Mouse (Mus musculus) bone marrow, adult 2 months (tissue): ENCODE results near the gene Als2. TPM values are rescaled to one million over a fixed set of nuclear protein-coding genes. Genes with fewer than 3 reads are reported as not detected.

Experiments
- H3K27ac ChIP-seq: fragments of 200-500 bp; 2 replicates; pipeline ENCODE4 v1.5.1; 2012; ENCODE audit warnings: low read depth, mild to moderate bottlenecking, control low read depth, inconsistent platforms, low read length; ENCODE audit not compliant: control insufficient read depth, poor library complexity, insufficient read depth
- H3K4me1 ChIP-seq: fragments of 200-500 bp; 2 replicates; pipeline ENCODE4 v1.6.1; 2011; ENCODE audit warnings: low read length; ENCODE audit not compliant: control insufficient read depth, insufficient read depth
- H3K4me3 ChIP-seq: fragments of 200-500 bp; replicated peaks from 2 replicates; pipeline ENCODE3; 2011; ENCODE audit warnings: mild to moderate bottlenecking, low read depth, low read length, control low read depth; ENCODE audit not compliant: control insufficient read depth
- CTCF ChIP-seq: fragments of 200-500 bp; IDR thresholded peaks from 2 replicates; pipeline ENCODE4 v1.5.1; 2011; ENCODE audit warnings: low read length, control low read depth; ENCODE audit not compliant: control insufficient read depth, insufficient read depth
- POLR2A ChIP-seq: fragments of 200-500 bp; IDR thresholded peaks from 2 replicates; pipeline ENCODE4 v1.6.1; 2011; ENCODE audit warnings: low read depth, mild to moderate bottlenecking, control low read depth, low read length, borderline replicate concordance; ENCODE audit not compliant: control insufficient read depth
- WGBS: fragments of 180-500 bp; shearing (Covaris S2); methylation state at CpG from one replicate; pipeline ENCODE4 v1.1.7; 2018; 5-methylcytosine and 5-hydroxymethylcytosine counted together
- polyA plus RNA-seq: library from polyadenylated mRNA; stranded (reverse); fragments of >200 nt; gene quantifications from 2 replicates; pipeline ENCODE4 v1.2.4, GENCODE M21; 2011; ENCODE audit warnings: low replicate concordance; ENCODE audit not compliant: missing spikeins, insufficient read depth, insufficient read length

Gene Als2
- polyA plus RNA-seq, 1 experiment: 8.0 TPM

- Histone ChIP-seq H3K4me3 (no peak overlapping the region), H3K27ac (no peak overlapping the region), H3K4me1 (no peaks in the 10 kb centered on the region)
- TF ChIP-seq POLR2A (no peak), CTCF (no peak)
- 93% methylated on average over 10 of the region's 10 CpGs for WGBS
Observed at GRCm38 (mm10) chr1:59202367-59202766, 34.7 kb downstream of the Als2 start.

GRCm38 (mm10) chr1:59201561-59201960 is 35.5 kb downstream of the Als2 start:
- 85% methylated on average over 1 of the region's 1 CpGs for WGBS
- Histone ChIP-seq H3K27ac (no peak overlapping the region), H3K4me1 (no peaks in the 10 kb centered on the region), H3K4me3 (no peak overlapping the region)
- TF ChIP-seq CTCF (no peak), POLR2A (no peak)

GRCm38 (mm10) chr1:59200960-59201359 is 36.1 kb downstream of the Als2 start:
- WGBS: 80% methylated on average over 5 of the region's 5 CpGs
- no peaks in the 10 kb centered on the region for H3K4me1 ChIP-seq
- TF ChIP-seq CTCF: no peak
- TF ChIP-seq POLR2A: no peak
- H3K27ac ChIP-seq: no peak overlapping the region
- no peak overlapping the region for H3K4me3 ChIP-seq

DNA sequence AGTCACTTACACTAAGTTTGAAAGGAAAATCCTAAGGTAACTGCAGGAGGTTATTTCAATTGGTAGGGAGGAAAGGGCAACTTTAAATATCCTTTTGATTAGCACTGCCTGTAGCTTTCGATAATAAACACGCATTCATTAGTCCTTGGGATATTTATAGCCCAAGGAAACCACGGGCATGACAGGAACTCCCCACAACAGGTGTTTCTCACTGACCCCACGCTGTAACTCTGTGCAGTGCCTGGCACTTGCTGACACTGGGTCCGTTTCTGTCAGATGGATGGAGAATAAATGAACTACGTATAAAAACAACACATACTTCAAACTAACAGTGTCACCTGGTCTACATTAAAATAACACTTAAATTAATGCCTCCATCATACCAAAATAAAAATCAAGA is 42.1 kb downstream of the Als2 start:
- Histone ChIP-seq H3K27ac (no peak overlapping the region), H3K4me3 (no peak overlapping the region), H3K4me1 (no peaks in the 10 kb centered on the region)
- 12% methylated on average over 6 of the region's 6 CpGs for WGBS
- no peak for TF ChIP-seq CTCF
- no peak for TF ChIP-seq POLR2A

DNA sequence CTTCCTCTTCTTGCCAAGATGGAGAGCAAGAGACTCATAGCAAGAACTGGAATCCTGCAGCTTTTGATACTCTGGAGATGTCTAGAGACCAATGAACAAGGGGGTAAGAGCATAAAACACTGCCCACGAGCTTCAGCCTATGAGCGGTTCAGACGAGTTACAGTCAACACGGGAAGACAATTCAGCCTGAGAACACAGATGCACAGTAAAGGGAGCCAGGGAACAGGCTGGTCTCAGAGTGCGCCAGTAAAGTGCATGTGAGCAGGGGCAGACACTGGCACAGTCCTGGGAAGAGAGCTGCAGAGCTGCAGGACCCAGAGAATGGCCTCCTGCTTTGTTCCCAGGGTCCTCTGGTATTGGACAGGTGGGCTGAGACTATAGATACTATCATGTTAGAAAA is 49.2 kb downstream of the Als2 start:
- WGBS: 90% methylated on average over 5 of the region's 5 CpGs
- H3K4me3 ChIP-seq: no peak overlapping the region
- H3K4me1 ChIP-seq: no peaks in the 10 kb centered on the region
- H3K27ac ChIP-seq: no peak overlapping the region
- TF ChIP-seq CTCF: no peak
- TF ChIP-seq POLR2A: no peak

GRCm38 (mm10) chr1:59186317-59186716 is 50.7 kb downstream of the Als2 start:
- WGBS: 88% methylated on average over 10 of the region's 10 CpGs
- Histone ChIP-seq H3K27ac (no peak overlapping the region), H3K4me3 (no peak overlapping the region), H3K4me1 (no peaks in the 10 kb centered on the region)
- TF ChIP-seq CTCF: no peak
- TF ChIP-seq POLR2A: no peak

- Histone ChIP-seq H3K4me1 (no peaks in the 10 kb centered on the region), H3K4me3 (no peak overlapping the region), H3K27ac (no peak overlapping the region)
- WGBS: 86% methylated on average over 9 of the region's 9 CpGs
- TF ChIP-seq CTCF: no peak
- TF ChIP-seq POLR2A: no peak
Observed at GRCm38 (mm10) chr1:59185410-59185809, 51.6 kb downstream of the Als2 start.

GRCm38 (mm10) chr1:59183045-59183444 is 54.0 kb downstream of the Als2 start:
- H3K4me3 ChIP-seq: no peak overlapping the region
- 59% methylated on average over 4 of the region's 4 CpGs for WGBS
- H3K4me1 ChIP-seq: no peaks in the 10 kb centered on the region
- no peak for TF ChIP-seq CTCF
- TF ChIP-seq POLR2A: no peak
- H3K27ac ChIP-seq: no peak overlapping the region

DNA sequence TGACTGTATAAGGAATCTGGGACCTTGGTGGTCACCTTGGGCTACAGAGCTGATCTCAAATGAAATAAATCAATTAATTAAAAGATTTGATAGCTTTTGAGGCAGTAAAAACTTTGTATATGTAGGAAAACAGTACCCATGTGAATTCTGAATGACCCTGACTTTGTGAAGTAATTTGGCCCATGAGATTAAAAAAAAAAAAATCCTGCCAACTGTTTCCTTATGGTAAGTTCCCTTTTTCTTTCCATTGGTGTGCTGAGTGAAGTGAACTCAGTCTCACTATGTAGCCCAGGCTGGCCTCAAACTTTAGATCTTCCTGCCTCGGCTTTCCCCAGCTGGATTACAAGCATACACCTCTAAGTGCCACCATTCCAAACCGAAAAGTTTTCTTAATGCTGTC is 54.7 kb downstream of the Als2 start:
- TF ChIP-seq POLR2A: no peak
- TF ChIP-seq CTCF: no peak
- H3K27ac ChIP-seq: no peak overlapping the region
- H3K4me1 ChIP-seq: no peaks in the 10 kb centered on the region
- H3K4me3 ChIP-seq: no peak overlapping the region
- WGBS: 88% methylated on average over 2 of the region's 2 CpGs

DNA sequence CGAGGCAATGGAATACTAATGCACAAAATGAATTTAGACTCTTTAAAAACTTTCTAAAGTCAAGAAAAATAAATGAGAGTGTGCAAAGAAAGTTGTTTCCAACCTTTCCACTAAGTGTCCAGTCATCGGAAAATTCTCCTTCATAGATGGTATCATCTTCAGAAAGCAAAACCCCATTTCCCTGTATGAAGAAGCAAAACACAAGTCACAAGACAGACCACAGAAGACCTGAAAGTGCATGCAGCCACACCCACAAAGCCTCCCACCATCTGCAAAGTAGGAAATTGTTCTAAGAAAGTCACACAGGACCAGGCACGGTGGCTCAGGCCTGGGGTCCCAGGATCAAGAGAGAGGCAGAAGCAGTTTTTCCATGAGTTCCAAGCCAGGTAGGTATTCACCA is 57.0 kb downstream of the Als2 start:
- H3K4me1 ChIP-seq: no peaks in the 10 kb centered on the region
- WGBS: 54% methylated on average over 3 of the region's 3 CpGs
- no peak overlapping the region for H3K4me3 ChIP-seq
- TF ChIP-seq CTCF: no peak
- TF ChIP-seq POLR2A: no peak
- no peak overlapping the region for H3K27ac ChIP-seq
